Mouse (Mus musculus): Measurements from ENCODE around the gene Cacng1. TPM values are rescaled to one million over a fixed set of nuclear protein-coding genes. Genes with fewer than 3 reads are reported as not detected.

Gene Cacng1
- total and polyA plus RNA-seq, 3 experiments, result not detected

DNA sequence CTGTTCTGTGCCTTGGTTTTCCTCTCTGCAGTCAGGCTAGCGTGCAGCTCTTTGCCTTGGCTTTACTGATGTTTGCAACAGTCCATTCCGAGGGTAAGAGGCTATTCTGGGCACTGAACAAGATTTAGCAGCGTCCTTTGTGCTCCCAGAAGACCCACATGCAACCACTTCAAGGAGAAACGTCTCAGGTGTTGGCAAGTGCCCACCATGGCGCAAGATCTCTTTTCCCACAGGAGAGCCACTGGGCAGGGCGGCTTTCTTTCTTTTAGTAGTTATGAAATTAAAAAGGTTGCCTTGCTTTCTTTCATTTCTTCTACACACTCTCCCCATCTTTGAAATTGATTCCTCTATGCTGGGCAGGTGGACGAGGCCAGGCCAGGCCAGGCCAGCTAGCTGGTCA is 12.8 kb upstream of the Cacng1 start:
- no peak overlapping the region for H3K9ac ChIP-seq (ENCODE audit: insufficient read depth, low read depth)
- no peaks in the 10 kb centered on the region for H3K79me2 ChIP-seq (replicated peaks; ENCODE audit: control insufficient read depth, extremely low read depth, insufficient read depth, poor library complexity, severe bottlenecking)
- H3K9me3 ChIP-seq (replicated peaks; ENCODE audit: low read length), result no peaks in the 10 kb centered on the region
- TF ChIP-seq POLR2A (IDR thresholded peaks at IDR 0.05; ENCODE audit: low read depth, low read length) (no peak), HCFC1 (IDR thresholded peaks at IDR 0.05; ENCODE audit: low read depth, low read length) (no peak), MEF2A (IDR thresholded peaks at IDR 0.05; ENCODE audit: borderline replicate concordance, low read depth, low read length) (no peak), NELFE (IDR thresholded peaks at IDR 0.05; ENCODE audit: low read depth, low read length) (no peak), CHD2 (IDR thresholded peaks at IDR 0.05; ENCODE audit: low read length) (no peak), MXI1 (IDR thresholded peaks at IDR 0.05; ENCODE audit: low read depth, low read length) (no peak), KAT2A (IDR thresholded peaks at IDR 0.05; ENCODE audit: insufficient replicate concordance, low read length) (no peak), SIN3A (IDR thresholded peaks at IDR 0.05; ENCODE audit: low read length) (no peak), EP300 (IDR thresholded peaks at IDR 0.05; ENCODE audit: low read length) (no peak), NRF1 (IDR thresholded peaks at IDR 0.05; ENCODE audit: low read depth, low read length) (no peak), ZC3H11A (IDR thresholded peaks at IDR 0.05; ENCODE audit: low read depth, low read length) (no peak), RAD21 (IDR thresholded peaks at IDR 0.05; ENCODE audit: low read depth, low read length) (no peak), GABPA (IDR thresholded peaks at IDR 0.05; ENCODE audit: insufficient replicate concordance, low read depth, low read length) (no peak), TCF12 (IDR thresholded peaks at IDR 0.05; ENCODE audit: low read depth, low read length) (no peak)
- dilution Hi-C loops (cut with MboI; ENCODE audit: extremely low pct_ligation_motif_present, extremely low pct_unique_long_range_greater_than_20kb, low sequenced_read_pairs), result no loop called here
- no peak overlapping the region for H3K4me2 ChIP-seq (ENCODE audit: insufficient read depth, low read depth, poor library complexity, severe bottlenecking)
- H3K27me3 ChIP-seq (replicated peaks), result no peaks in the 10 kb centered on the region
- no peak overlapping the region for H3K27ac ChIP-seq (ENCODE audit: insufficient read depth, low read depth)
- in situ Hi-C loops (cut with MboI; ENCODE audit: low pct_ligation_motif_present, low pct_unique_long_range_greater_than_20kb, low sequenced_read_pairs), result loop anchor here (5.0 kb wide), 1 partner anchor 47 kb away; no protein-coding TSS in a partner anchor
- H3K36me3 ChIP-seq (replicated peaks in 1 of 2; ENCODE audit: control insufficient read depth in 1 of 2, insufficient read depth in 1 of 2, low read length in 1 of 2), result no peaks in the 10 kb centered on the region
- H3K4me1 ChIP-seq (ENCODE audit: control insufficient read depth in 1 of 2, insufficient read depth in 2 of 2), result peaks cover 0 to 16% of the 10 kb centered on the region in 2 experiments; a peak in 2 of 4 replicates
- DNase-seq (ENCODE audit: extremely low read depth), result no peak
- no peak overlapping the region for H3K4me3 ChIP-seq (replicated peaks in 1 of 3; ENCODE audit: low read depth in 2 of 3, low read length in 2 of 3, poor library complexity in 1 of 3)

DNA sequence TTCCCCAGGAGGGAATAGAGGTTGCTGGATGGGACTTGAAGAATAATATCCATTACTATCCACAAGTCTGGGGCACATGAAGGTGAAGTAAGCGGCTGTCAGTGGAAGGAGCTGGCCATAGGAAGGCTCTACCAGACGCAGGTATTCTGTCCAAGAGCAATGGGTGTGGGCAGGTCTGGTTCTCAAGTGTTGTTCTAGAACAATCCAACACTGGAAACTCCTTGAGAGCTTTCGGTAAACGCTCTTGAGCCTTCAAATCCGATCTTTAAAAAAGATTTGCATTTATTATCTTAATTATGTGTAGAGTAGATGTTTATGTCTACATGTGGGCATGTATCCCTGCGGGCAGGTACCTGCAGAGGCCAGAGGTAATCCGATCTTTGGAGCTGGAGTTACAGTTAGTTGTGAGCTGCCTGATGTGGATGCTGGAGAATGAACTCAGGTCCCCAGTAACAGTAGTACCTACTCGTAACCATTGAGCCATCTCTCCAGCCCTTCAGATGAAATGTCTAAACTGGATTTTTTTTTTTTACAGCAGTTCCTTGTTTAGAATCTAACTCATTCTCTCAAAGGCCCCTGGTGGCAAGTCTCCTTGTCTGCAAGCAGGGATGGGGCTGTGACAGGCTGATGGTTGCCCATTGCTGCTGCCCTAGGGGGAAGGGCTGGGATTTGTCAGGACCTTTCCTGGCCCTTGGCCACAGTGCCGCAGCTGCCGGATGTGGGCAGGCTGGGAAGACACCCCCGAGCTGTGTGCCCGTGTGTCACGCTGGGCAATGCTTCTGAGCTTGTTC is 11.9 kb upstream of the Cacng1 start:
- Histone ChIP-seq H3K27ac (ENCODE audit: insufficient read depth, low read depth) (no peak overlapping the region), H3K9me3 (replicated peaks; ENCODE audit: low read length) (no peaks in the 10 kb centered on the region), H3K9ac (ENCODE audit: insufficient read depth, low read depth) (no peak overlapping the region), H3K4me2 (ENCODE audit: insufficient read depth, low read depth, poor library complexity, severe bottlenecking) (no peak overlapping the region), H3K79me2 (replicated peaks; ENCODE audit: control insufficient read depth, extremely low read depth, insufficient read depth, poor library complexity, severe bottlenecking) (no peaks in the 10 kb centered on the region), H3K4me3 (replicated peaks in 1 of 3; ENCODE audit: low read depth in 2 of 3, low read length in 2 of 3, poor library complexity in 1 of 3) (no peak overlapping the region), H3K4me1 (ENCODE audit: control insufficient read depth in 1 of 2, insufficient read depth in 2 of 2) (peaks cover 0 to 16% of the 10 kb centered on the region in 2 experiments; a peak in 2 of 4 replicates), H3K27me3 (replicated peaks) (no peaks in the 10 kb centered on the region), H3K36me3 (replicated peaks in 1 of 2; ENCODE audit: control insufficient read depth in 1 of 2, insufficient read depth in 1 of 2, low read length in 1 of 2) (no peaks in the 10 kb centered on the region)
- TF ChIP-seq ZNF384 (IDR thresholded peaks at IDR 0.05; ENCODE audit: low read depth, low read length) (peak; percentile 58), MEF2A (IDR thresholded peaks at IDR 0.05; ENCODE audit: borderline replicate concordance, low read depth, low read length) (no peak), SMC3 (IDR thresholded peaks at IDR 0.05; ENCODE audit: low read depth, low read length) (peak; percentile 15; the same call in 1 of the 2 replicates), NELFE (IDR thresholded peaks at IDR 0.05; ENCODE audit: low read depth, low read length) (no peak), CTCF (conservative IDR thresholded peaks at IDR 0.05 in 1 of 2, IDR thresholded peaks at IDR 0.05 in 1 of 2; ENCODE audit: low read depth in 2 of 2, low read length in 2 of 2) (peak in 1 of 2 experiments; percentile 30; a peak in 1 of 4 replicates), MAFK (IDR thresholded peaks at IDR 0.05; ENCODE audit: insufficient replicate concordance, low read length) (no peak), USF2 (conservative IDR thresholded peaks at IDR 0.05; ENCODE audit: low read depth, low read length) (no peak)
- no peak for DNase-seq (ENCODE audit: extremely low read depth)
- in situ Hi-C loops (cut with MboI; ENCODE audit: low pct_ligation_motif_present, low pct_unique_long_range_greater_than_20kb, low sequenced_read_pairs), result loop anchor here (5.0 kb wide), 1 partner anchor 46 kb away; no protein-coding TSS in a partner anchor
- dilution Hi-C loops (cut with MboI; ENCODE audit: extremely low pct_ligation_motif_present, extremely low pct_unique_long_range_greater_than_20kb, low sequenced_read_pairs), result no loop called here

All from CH12.LX (cell line).